Mouse (Mus musculus) heart, postnatal 0 days (tissue): ENCODE results near the gene Dnal1. TPM values are rescaled to one million over a fixed set of nuclear protein-coding genes. Genes with fewer than 3 reads are reported as not detected.
"Not testable (repeated sequence)": the region's sequence is repeated elsewhere in the genome, so short reads cannot be mapped to it uniquely, and the experiment has no call there.

ENCODE experiments used
- ATAC-seq: fragments of 200-750 bp; cut with Nextera tagmentation; 2 replicates; pipeline ENCODE4 v1.8.0; 2017; ENCODE audit warnings: low read depth, moderate number of reproducible peaks, moderate library complexity; ENCODE audit not compliant: insufficient read depth
- DNase-seq: peaks from one replicate; pipeline ENCODE4 v3.0.0-alpha.2; 2016; ENCODE audit warnings: low spot score
- H3K27ac ChIP-seq: fragments of 300-500 bp; sonication (generic); 2 replicates; pipeline ENCODE4 v1.5.1; 2014; ENCODE audit warnings: low read depth, mild to moderate bottlenecking
- H3K27me3 ChIP-seq: fragments of 300-500 bp; sonication (generic); 2 replicates; pipeline ENCODE4 v1.6.1; 2014; ENCODE audit warnings: low read length, mixed read lengths; ENCODE audit not compliant: control insufficient read depth, insufficient read depth
- H3K36me3 ChIP-seq: fragments of 300-500 bp; sonication (generic); replicated peaks from 2 replicates; pipeline ENCODE4 v1.6.1; 2014; ENCODE audit warnings: low read length, mixed read lengths; ENCODE audit not compliant: control insufficient read depth, insufficient read depth
- H3K4me1 ChIP-seq: fragments of 300-500 bp; sonication (generic); 2 replicates; pipeline ENCODE4 v1.6.1; 2014; ENCODE audit warnings: antibody characterized with exemption; ENCODE audit not compliant: control insufficient read depth, insufficient read depth
- H3K4me2 ChIP-seq: fragments of 300-500 bp; sonication (generic); 2 replicates; pipeline ENCODE4 v1.6.1; 2014; ENCODE audit warnings: low read depth, mild to moderate bottlenecking, low read length, moderate library complexity
- H3K4me3 ChIP-seq: fragments of 300-500 bp; sonication (generic); 2 replicates; pipeline ENCODE4 v1.5.1; 2014; ENCODE audit warnings: low read depth, low read length
- H3K9ac ChIP-seq: fragments of 300-500 bp; sonication (generic); replicated peaks from 2 replicates; pipeline ENCODE4 v1.6.1; 2014; ENCODE audit warnings: low read depth, low read length, mixed read lengths
- H3K9me3 ChIP-seq: fragments of 300-500 bp; sonication (generic); replicated peaks from 2 replicates; pipeline ENCODE4 v1.6.1; 2016; ENCODE audit warnings: low read length; ENCODE audit not compliant: control insufficient read depth
- CTCF ChIP-seq: IDR thresholded peaks from 2 replicates; pipeline ENCODE4 v1.5.1; 2016; ENCODE audit warnings: antibody characterized with exemption, control low read depth, low read depth
- EP300 ChIP-seq: IDR thresholded peaks from 2 replicates; pipeline ENCODE4 v1.6.1; 2016; ENCODE audit warnings: antibody characterized with exemption, low read depth
- WGBS: fragments of 180-500 bp; shearing (Covaris S2); extraction: QIAGEN DNeasy Blood & Tissue Kit; methylation state at CpG from one replicate; pipeline ENCODE4 v1.1.7; 2014; 5-methylcytosine and 5-hydroxymethylcytosine counted together
- polyA plus RNA-seq: library from polyadenylated mRNA; unstranded; fragments of >200 nt; fragmentation: Nextera tagmentation; extraction: Ambion mirVana; gene quantifications from 2 replicates; pipeline ENCODE4 v1.2.1, GENCODE M21; 2015
- total RNA-seq: library from RNA; depleted of rRNA; stranded (reverse); fragments of >200 nt; gene quantifications from 2 replicates; pipeline ENCODE4 v1.2.3, GENCODE M21; 2014; ENCODE audit warnings: low replicate concordance; rRNA removed

Dnal1 gene
- total RNA-seq (2.0 and 2.3 TPM in 2 replicates), polyA plus RNA-seq (2.6 and 2.7 TPM in 2 replicates)

DNA sequence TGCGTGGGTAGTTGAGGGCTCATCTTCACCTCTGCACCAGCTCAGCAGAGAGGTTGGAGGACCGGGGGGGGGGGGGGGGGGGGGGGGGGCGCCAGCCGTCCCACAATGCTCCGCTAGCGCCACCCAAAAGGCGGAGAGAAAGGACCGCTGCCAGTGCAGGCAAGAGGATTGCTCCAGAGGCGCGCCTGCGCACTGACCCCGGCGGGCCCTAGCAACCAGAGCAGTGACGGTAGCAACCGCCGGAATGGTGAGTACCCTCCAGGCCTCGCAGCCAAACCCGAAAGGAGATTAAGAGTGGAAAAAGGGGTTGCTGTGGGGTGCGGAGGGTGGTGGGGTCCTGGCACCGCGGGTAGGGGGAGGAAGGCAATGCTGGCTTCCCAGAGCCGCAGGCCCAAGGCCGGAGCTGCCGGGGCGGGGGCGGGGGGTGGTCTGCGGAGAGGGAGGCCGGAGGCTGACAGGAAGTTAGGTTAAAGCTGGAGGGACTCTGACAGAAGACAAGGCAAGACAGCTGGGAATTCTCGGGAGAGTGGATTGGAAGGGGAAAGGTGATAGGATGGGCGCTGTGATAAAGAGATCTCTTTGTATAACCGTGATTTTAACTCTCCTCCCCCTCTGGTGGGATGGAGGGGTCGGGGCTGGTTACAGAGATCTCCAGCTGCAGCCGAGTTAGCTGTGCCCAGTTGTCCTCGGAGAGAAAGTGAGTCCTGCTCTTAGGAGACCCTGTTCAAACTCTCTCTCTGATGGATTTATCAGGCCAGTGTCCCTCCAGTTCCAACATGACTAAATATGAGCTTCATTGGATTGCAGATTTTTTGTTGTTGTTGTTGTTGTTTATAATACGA lies at the start of gene Dnal1:
Dnal1 (plus strand) TSS at position 214 of the 842 bp plus-strand sequence.
- peak within 1 kb of the TSS; percentile 79 for H3K4me2 ChIP-seq
- H3K9ac ChIP-seq, result peak within 1 kb of the TSS; percentile 22; the same call in 1 of the 2 replicates
- DNase-seq (peak; percentile 91), ATAC-seq (peak; percentile 97)
- H3K27me3 ChIP-seq, result no peaks in the 10 kb centered on the region
- TF ChIP-seq EP300, result no peak
- TF ChIP-seq CTCF, result no peak
- peak within 1 kb of the TSS; percentile 75 for H3K4me3 ChIP-seq
- H3K4me1 ChIP-seq, result peaks cover 5% of the 10 kb centered on the region; the same call in 1 of the 2 replicates
- no peak within 1 kb of the TSS for H3K27ac ChIP-seq
- no peaks in the 10 kb centered on the region for H3K9me3 ChIP-seq
- WGBS, result 3% methylated on average over 29 of the region's 35 CpGs
- no peaks in the 10 kb centered on the region for H3K36me3 ChIP-seq

DNA sequence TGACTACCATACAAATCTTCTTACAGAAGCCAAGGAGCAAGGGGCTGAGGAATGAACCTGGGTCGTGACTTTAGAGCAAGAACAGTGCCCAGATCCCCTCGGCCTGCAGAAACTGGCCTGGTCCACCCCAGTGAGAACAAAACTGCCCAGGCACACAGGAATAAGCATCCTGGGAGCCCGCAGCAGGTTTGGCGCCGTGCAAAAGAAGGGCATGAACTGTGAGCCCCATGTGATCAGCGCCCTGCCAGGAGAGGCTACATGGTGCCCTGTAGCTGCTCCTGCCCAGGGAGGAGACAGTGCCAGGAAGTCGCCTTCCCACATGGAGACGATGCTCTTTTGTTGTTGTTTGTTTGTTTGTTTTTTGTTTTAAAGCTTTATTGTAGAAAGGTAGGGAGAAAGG lies 49.5 kb upstream of the Dnal1 start:
- Histone ChIP-seq H3K27ac (no peak overlapping the region), H3K4me1 (no peaks in the 10 kb centered on the region), H3K9me3 (no peaks in the 10 kb centered on the region), H3K4me2 (no peak overlapping the region), H3K9ac (no peak overlapping the region), H3K27me3 (peaks cover 17% of the 10 kb centered on the region), H3K4me3 (no peak overlapping the region), H3K36me3 (no peaks in the 10 kb centered on the region)
- no peak for ATAC-seq
- DNase-seq, result no peak
- 68% methylated on average over 8 of the region's 8 CpGs for WGBS
- TF ChIP-seq CTCF, result no peak
- no peak for TF ChIP-seq EP300

DNA sequence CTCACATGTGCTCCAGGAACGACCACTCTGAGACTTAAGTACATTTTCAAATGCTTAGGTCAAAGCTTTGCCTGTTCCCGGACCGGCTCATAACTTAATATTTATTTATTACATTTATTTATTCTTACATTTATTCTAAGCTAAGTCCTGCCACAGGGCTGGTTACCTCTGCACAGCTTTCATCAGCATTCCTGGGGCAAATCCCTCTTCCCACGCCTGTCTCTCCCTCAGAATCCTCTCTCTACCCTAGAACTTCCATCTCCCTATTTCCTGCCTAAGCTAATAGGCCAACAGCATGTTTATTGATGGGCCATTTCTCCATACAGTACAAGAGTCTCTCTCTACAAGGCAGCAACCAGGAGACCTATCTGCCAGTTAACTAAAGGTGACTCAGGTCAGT lies 46.4 kb upstream of the Dnal1 start:
- WGBS, result 76% methylated on average over 4 of the region's 4 CpGs
- Histone ChIP-seq H3K4me3 (no peak overlapping the region), H3K4me1 (no peaks in the 10 kb centered on the region), H3K36me3 (no peaks in the 10 kb centered on the region), H3K27me3 (peaks cover 20% of the 10 kb centered on the region), H3K9me3 (no peaks in the 10 kb centered on the region), H3K9ac (no peak overlapping the region), H3K27ac (no peak overlapping the region), H3K4me2 (no peak overlapping the region)
- TF ChIP-seq CTCF (no peak), EP300 (no peak)
- DNase-seq (no peak), ATAC-seq (no peak)

DNA sequence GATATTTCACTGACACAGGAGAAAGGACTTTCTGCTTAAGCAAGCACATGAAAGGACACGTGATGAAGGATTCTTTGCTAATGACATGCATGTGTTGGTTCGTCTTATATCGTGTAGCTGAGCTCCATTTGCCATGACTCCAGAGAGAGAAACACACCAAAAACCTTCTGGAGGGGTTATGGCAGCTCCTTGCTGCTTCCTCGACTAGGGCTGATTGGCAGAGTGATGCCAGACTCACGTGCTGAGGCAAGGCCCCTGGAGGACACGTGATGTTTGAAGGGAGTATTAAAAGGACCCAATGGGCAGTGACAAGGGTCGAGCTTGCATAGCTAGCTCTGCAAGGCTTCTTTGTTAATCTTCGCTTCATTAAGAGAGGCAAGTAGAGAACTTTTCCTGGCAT lies 45.9 kb upstream of the Dnal1 start:
- H3K27me3 ChIP-seq, result peaks cover 20% of the 10 kb centered on the region
- H3K27ac ChIP-seq, result no peak overlapping the region
- no peaks in the 10 kb centered on the region for H3K4me1 ChIP-seq
- H3K4me2 ChIP-seq, result no peak overlapping the region
- whole genome bisulfite sequencing, result 70% methylated on average over 8 of the region's 8 CpGs
- ATAC-seq, result no peak
- no peaks in the 10 kb centered on the region for H3K36me3 ChIP-seq
- no peak for TF ChIP-seq CTCF
- TF ChIP-seq EP300, result no peak
- H3K4me3 ChIP-seq, result no peak overlapping the region
- no peak for DNase-seq
- H3K9ac ChIP-seq, result no peak overlapping the region
- H3K9me3 ChIP-seq, result no peaks in the 10 kb centered on the region

DNA sequence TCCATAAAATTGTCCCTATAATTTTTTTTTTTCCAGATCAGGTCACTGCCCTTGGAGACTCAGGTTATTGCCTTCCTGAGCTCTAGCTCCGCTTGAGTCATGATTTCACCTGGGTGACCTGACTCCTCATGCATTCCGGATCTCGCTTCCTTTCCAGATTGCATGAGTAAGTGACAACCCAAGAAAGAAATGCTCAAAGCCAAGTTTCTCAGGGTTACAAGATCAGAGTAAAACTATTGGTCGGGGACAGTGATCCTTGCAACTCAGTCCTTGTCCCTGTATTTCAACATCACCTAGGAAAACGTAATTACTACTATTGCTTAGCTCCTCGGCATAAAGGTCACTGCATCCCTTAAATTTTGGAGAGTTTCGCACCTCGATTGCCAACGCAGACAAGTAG lies 45.2 kb upstream of the Dnal1 start, which contains the start of gene Acot5:
Acot5 (plus strand) TSS at position 340 of the 400 bp plus-strand sequence.
- no peak within 1 kb of the TSS for H3K9ac ChIP-seq
- H3K4me1 ChIP-seq, result no peaks in the 10 kb centered on the region
- no peak within 1 kb of the TSS for H3K27ac ChIP-seq
- peaks cover 20% of the 10 kb centered on the region for H3K27me3 ChIP-seq
- peak within 1 kb of the TSS; percentile 67 for H3K4me2 ChIP-seq
- WGBS, result 52% methylated on average over 9 of the region's 9 CpGs
- ATAC-seq (no peak), DNase-seq (no peak)
- no peaks in the 10 kb centered on the region for H3K36me3 ChIP-seq
- TF ChIP-seq EP300 (no peak), CTCF (no peak)
- H3K9me3 ChIP-seq, result no peaks in the 10 kb centered on the region
- H3K4me3 ChIP-seq, result peak within 1 kb of the TSS; percentile 43

DNA sequence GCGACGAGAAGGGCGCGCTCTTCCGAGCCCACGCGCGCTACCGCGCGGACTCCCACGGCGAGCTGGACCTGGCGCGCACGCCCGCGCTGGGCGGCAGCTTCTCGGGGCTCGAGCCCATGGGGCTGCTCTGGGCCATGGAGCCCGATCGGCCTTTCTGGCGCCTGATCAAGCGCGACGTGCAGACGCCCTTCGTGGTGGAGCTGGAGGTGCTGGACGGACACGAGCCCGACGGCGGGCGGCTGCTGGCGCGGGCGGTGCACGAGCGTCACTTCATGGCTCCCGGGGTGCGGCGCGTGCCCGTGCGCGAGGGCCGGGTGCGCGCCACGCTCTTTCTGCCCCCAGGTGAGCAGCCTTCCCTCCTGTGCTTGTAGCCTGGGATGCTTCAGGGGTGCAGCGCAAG lies 44.6 kb upstream of the Dnal1 start:
- H3K27ac ChIP-seq, H3K9me3 ChIP-seq, DNase-seq, H3K4me1 ChIP-seq, ATAC-seq, H3K36me3 ChIP-seq, H3K9ac ChIP-seq: not testable (repeated sequence)
- WGBS, result 2% methylated on average over 42 of the region's 52 CpGs
- H3K4me3 ChIP-seq, result peak overlapping the region; percentile 43
- H3K27me3 ChIP-seq, result peaks cover 20% of the 10 kb centered on the region
- peak overlapping the region; percentile 67 for H3K4me2 ChIP-seq
